Mouse (Mus musculus): Measurements from ENCODE around the gene Slc51b. TPM values are rescaled to one million over a fixed set of nuclear protein-coding genes. Genes with fewer than 3 reads are reported as not detected.

Gene Slc51b
- polyA plus RNA-seq, 1 experiment from 2014 or later = not detected

DNA sequence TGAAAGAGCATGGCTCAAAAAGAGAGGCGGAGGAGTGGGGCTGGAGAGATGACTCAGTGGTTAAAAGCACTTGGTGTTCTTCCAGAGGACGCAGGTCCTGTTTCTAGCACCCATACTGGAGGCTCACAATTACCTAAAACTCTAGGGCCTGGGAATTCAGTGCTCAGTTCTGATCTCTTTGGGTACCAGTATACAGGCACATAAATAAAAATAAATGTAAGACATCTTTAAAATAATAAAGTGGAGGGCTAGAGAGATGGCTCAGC is 17.6 kb downstream of the Slc51b start:
- H3K27me3 ChIP-seq (ENCODE audit: poor library complexity, severe bottlenecking) = no peaks in the 10 kb centered on the region
- no peaks in the 10 kb centered on the region for H3K36me3 ChIP-seq (replicated peaks)
- no peaks in the 10 kb centered on the region for H3K4me1 ChIP-seq
- no peak overlapping the region for H3K27ac ChIP-seq
- no peaks in the 10 kb centered on the region for H3K9me3 ChIP-seq
- H3K4me3 ChIP-seq = no peak overlapping the region
- 86% methylated on average over 2 of the region's 2 CpGs for WGBS
- DNase-seq (ENCODE audit: extremely low spot score, low spot score) = no peak

DNA sequence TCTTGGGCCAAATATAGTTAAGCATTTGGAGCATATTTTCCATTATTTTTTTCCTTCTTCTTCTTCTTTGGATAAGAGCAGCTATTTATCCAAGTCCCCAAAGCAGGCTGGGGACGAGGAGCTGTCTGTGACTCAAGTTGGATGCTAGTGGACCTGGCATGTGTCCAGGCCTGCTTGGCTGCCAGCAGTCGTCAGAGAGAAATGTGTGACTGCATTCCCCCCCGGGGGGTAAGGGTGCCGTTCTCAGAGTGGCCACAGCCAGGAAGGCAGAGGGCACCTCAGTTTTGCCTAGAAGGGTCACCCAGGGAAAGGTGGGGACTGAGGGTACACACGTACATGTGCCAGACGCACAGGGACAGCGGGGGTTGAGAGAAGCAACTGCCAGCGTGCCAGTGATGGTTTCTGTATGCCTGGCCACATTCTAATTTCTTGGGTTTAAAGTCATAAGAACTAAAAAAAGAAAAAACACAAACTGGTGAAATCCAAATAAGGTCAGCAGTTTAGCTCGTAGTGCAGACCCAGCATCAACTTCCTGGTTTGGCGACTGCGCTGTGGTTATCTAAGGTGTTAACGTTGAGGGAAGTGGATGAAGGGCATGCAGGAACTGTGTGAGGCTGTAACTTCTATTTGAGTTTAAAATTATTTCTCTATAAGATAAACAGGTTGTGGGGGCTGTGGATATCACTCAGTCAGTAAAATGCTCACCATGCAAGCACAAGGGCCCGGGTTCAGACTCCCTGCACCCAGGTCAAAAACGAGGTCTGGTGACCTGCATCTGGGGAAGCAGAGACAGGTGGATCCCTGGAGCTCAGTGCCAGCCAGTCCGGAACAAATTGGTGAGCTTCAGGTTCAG is 18.2 kb downstream of the Slc51b start:
- Histone ChIP-seq H3K27me3 (ENCODE audit: poor library complexity, severe bottlenecking) (peaks cover 4% of the 10 kb centered on the region; the same call in 1 of the 2 replicates), H3K36me3 (replicated peaks) (no peaks in the 10 kb centered on the region), H3K4me3 (no peak overlapping the region), H3K9me3 (no peaks in the 10 kb centered on the region), H3K27ac (no peak overlapping the region), H3K4me1 (no peaks in the 10 kb centered on the region)
- DNase-seq (ENCODE audit: extremely low spot score, low spot score) = no peak
- WGBS = 84% methylated on average over 15 of the region's 15 CpGs

DNA sequence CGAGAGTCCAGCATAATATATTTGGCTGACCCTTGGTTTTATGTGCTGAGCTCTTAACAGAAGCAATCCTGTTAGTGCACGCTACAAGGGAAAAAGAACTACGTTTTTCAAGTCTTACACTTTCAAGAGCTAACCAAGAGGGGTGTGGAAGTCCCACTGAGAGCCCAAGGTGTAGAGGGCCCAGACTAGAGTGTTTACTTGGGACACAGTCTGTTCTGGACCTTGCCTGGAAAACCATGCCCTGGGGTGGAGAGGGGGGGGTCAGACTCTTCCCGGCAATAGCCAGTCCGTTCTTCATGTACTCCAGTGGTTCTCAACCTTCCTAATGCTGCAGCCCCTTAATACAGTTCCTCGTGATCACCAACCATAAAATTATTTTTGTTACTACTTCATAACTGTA is 22.8 kb downstream of the Slc51b start:
- Histone ChIP-seq H3K27ac (no peak overlapping the region), H3K36me3 (replicated peaks) (no peaks in the 10 kb centered on the region), H3K9me3 (no peaks in the 10 kb centered on the region), H3K4me1 (peaks cover 15% of the 10 kb centered on the region), H3K4me3 (no peak overlapping the region), H3K27me3 (ENCODE audit: poor library complexity, severe bottlenecking) (peaks cover 38% of the 10 kb centered on the region)
- WGBS = 92% methylated on average over 6 of the region's 6 CpGs
- DNase-seq (ENCODE audit: extremely low spot score, low spot score) = no peak

DNA sequence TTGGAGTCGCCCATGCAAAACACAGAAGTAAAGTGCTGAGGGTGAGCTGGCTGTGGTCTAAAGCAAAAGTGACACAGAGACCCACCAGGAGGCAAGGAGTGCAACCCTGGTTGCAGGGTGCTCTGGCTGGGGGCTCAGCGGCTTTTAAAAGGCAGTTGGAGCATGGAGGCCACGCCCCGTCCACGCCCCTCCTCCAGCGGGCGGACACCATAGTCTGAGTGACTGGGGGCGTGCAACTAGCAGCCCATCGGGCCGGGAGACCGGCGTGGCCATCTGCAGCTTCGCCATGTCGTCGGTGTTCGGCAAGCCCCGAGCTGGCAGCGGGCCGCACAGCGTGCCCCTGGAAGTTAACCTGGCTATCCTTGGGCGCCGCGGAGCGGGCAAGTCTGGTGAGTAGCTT is 24.5 kb downstream of the Slc51b start, which contains the start of gene Rasl12:
Rasl12 (plus strand) TSS at position 228 of the 400 bp plus-strand sequence.
- H3K9me3 ChIP-seq = no peaks in the 10 kb centered on the region
- peaks cover 15% of the 10 kb centered on the region for H3K4me1 ChIP-seq
- peak; percentile 83 for DNase-seq (ENCODE audit: extremely low spot score, low spot score)
- peak within 1 kb of the TSS; percentile 60 for H3K4me3 ChIP-seq
- peak within 1 kb of the TSS; percentile 81 for H3K27ac ChIP-seq
- 0% methylated on average over 24 of the region's 24 CpGs for WGBS
- H3K27me3 ChIP-seq (ENCODE audit: poor library complexity, severe bottlenecking) = peaks cover 47% of the 10 kb centered on the region
- no peaks in the 10 kb centered on the region for H3K36me3 ChIP-seq (replicated peaks)

DNA sequence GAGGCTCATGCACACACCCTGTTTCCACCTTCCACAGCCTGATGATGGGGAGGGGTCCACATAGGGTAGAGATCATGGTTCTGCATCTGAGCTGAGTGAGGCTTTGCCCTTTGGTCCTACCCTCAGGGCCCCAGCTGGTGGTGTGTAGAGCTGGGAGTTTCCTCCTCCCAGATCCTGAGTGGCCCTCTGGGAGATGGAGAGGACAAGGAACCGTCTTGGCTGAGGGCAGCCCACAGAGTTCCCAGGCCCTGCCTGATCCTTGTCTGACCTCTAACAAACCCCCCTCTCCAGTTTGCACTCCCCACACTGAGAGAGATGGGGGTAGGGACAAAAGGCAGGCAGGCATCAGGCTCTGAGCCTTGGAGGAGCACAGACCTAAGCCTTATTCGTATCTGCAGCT is 28.4 kb downstream of the Slc51b start:
- WGBS = 68% methylated on average over 2 of the region's 2 CpGs
- H3K27ac ChIP-seq = no peak overlapping the region
- no peaks in the 10 kb centered on the region; the same call in 1 of the 2 replicates for H3K9me3 ChIP-seq
- H3K4me3 ChIP-seq = no peak overlapping the region
- H3K4me1 ChIP-seq = peaks cover 26% of the 10 kb centered on the region
- no peaks in the 10 kb centered on the region for H3K36me3 ChIP-seq (replicated peaks)
- no peak for DNase-seq (ENCODE audit: extremely low spot score, low spot score)
- H3K27me3 ChIP-seq (ENCODE audit: poor library complexity, severe bottlenecking) = peaks cover 81% of the 10 kb centered on the region

DNA sequence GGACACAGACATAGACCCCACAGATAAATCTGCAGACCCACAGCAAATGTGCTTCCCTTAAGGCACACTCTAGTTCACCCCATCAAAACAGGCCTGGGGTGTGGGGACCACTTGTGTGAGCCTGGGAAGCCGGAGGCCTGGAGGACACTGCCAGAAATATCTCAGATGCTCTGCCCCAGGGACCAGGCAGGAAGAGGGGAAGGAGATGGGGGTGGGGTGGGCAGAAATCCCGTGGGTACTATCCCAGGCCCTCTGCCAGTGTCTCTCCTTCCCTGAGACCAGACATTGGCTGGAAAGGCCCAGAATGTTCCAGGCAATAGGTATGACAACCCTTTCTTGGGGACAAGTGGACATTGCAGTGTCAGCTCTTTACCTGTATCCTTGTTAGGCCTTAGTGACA is 29.1 kb downstream of the Slc51b start:
- Histone ChIP-seq H3K9me3 (no peaks in the 10 kb centered on the region; the same call in 1 of the 2 replicates), H3K36me3 (replicated peaks) (no peaks in the 10 kb centered on the region), H3K4me1 (peaks cover 19% of the 10 kb centered on the region), H3K4me3 (no peak overlapping the region), H3K27me3 (ENCODE audit: poor library complexity, severe bottlenecking) (peaks cover 81% of the 10 kb centered on the region), H3K27ac (no peak overlapping the region)
- DNase-seq (ENCODE audit: extremely low spot score, low spot score) = no peak
- 56% methylated on average over 2 of the region's 2 CpGs for WGBS

DNA sequence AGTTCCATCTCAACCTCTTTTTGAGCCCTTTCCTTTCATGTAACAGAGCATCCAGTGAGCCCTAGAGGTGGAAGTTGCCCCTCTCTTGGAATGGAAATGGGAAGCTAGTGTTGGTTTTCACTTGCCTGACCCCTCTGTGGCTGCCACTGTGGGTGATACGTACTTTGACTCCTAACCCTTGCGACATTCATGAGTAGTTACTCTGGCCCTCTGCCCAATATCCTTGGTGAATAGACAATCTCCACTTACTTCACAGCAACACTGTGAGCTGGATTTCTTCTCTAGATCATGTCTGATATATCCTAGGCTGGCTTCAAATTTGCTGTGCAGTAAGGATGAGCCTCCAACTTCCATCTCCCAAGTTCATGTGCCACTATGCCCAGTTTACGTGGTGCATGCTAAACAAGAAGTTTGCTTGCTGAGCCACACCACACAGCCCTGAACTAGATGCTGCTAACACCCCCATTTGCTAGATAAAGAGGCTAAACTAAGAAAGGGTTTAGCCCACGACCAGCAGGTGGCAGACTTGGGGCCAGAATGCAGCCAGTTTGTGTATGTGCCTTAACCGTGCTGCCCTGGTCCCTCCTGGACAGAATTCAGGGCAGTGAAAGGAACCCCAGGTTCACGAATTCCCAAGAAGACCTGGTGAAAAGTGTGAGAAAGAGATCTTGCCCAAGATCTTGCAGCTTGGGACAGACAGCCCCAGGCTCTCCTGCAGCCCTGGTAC is 30.0 kb downstream of the Slc51b start:
- H3K9me3 ChIP-seq = no peaks in the 10 kb centered on the region; the same call in 1 of the 2 replicates
- H3K4me1 ChIP-seq = peaks cover 11% of the 10 kb centered on the region
- peak; percentile 56 for DNase-seq (ENCODE audit: extremely low spot score, low spot score)
- no peak overlapping the region for H3K4me3 ChIP-seq
- WGBS = 30% methylated on average over 6 of the region's 6 CpGs
- H3K36me3 ChIP-seq (replicated peaks) = no peaks in the 10 kb centered on the region
- peaks cover 82% of the 10 kb centered on the region for H3K27me3 ChIP-seq (ENCODE audit: poor library complexity, severe bottlenecking)
- no peak overlapping the region for H3K27ac ChIP-seq

DNA sequence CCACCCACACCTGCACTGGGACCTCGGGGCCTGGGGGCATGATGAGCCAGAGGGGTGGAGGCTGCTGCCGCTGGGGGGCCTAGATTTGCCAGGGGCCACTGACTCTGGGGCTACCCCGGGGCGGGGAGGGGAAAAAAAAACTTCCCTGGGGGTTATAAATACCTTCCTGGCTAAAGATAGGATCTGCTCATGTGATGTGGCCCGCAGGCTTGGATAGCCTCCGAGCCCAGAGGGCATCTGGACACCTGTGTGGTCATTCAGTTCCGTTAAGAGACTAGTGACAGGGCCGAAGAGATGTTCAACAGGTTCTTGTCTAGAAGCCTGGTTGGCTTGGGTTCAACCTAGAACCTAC is 31.2 kb downstream of the Slc51b start, which contains the start of gene Kbtbd13:
Kbtbd13 (minus strand) TSS at position 40 of the 352 bp plus-strand sequence.
- H3K27me3 ChIP-seq (ENCODE audit: poor library complexity, severe bottlenecking) = peaks cover 75% of the 10 kb centered on the region
- H3K9me3 ChIP-seq = no peaks in the 10 kb centered on the region; the same call in 1 of the 2 replicates
- H3K36me3 ChIP-seq (replicated peaks) = no peaks in the 10 kb centered on the region
- WGBS = 46% methylated on average over 8 of the region's 8 CpGs
- DNase-seq (ENCODE audit: extremely low spot score, low spot score) = no peak
- peak within 1 kb of the TSS; percentile 71 for H3K27ac ChIP-seq
- peaks cover 14% of the 10 kb centered on the region for H3K4me1 ChIP-seq
- peak within 1 kb of the TSS; percentile 52 for H3K4me3 ChIP-seq

DNA sequence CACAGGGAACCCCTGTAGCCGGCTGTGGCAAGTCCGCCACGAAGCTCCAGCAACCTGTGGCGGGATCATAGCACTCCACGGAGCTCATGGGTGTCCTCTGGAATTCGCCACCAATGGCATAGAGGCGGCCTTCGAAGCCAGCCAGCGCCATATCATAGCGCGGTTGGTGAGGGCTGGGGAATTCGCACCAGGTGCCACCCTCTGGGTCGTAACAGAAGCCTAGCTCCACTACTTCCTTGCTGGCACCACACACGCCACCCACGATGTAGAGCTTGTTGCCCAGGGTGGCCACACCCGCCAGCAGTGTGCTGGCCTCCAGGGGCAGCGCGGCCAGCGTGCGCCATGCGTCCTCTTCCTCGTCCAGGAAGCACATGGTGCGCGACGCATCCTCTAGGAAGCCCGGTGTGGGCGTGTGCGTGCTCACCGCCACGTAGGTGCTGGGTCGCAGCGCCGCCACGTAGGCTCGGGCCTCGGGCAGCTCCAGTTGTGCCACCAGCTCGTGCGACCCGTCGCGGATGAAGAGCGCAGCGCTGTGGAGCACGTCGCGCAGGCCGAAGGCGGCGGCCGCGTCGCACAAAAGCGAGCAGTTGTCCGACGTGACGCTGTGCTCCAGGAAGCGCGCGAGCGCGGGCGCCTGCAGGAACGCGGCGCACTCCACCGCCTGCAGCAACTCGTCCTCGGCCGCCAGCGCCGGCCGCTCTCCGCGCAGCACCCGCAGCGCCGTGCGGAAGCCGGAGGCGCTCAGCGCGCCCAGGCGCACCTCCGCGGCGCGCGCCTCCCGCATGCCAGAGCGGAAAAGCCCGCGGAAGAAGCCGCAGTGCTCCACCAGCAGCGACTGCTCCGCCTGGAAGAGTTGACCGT is 31.8 kb downstream of the Slc51b start:
- Histone ChIP-seq H3K4me1 (peaks cover 19% of the 10 kb centered on the region), H3K27ac (peak overlapping the region; percentile 71), H3K27me3 (ENCODE audit: poor library complexity, severe bottlenecking) (peaks cover 70% of the 10 kb centered on the region), H3K9me3 (no peaks in the 10 kb centered on the region; the same call in 1 of the 2 replicates), H3K4me3 (peak overlapping the region; percentile 52), H3K36me3 (replicated peaks) (no peaks in the 10 kb centered on the region)
- WGBS = 19% methylated on average over 96 of the region's 96 CpGs
- peak; percentile 36 for DNase-seq (ENCODE audit: extremely low spot score, low spot score)

DNA sequence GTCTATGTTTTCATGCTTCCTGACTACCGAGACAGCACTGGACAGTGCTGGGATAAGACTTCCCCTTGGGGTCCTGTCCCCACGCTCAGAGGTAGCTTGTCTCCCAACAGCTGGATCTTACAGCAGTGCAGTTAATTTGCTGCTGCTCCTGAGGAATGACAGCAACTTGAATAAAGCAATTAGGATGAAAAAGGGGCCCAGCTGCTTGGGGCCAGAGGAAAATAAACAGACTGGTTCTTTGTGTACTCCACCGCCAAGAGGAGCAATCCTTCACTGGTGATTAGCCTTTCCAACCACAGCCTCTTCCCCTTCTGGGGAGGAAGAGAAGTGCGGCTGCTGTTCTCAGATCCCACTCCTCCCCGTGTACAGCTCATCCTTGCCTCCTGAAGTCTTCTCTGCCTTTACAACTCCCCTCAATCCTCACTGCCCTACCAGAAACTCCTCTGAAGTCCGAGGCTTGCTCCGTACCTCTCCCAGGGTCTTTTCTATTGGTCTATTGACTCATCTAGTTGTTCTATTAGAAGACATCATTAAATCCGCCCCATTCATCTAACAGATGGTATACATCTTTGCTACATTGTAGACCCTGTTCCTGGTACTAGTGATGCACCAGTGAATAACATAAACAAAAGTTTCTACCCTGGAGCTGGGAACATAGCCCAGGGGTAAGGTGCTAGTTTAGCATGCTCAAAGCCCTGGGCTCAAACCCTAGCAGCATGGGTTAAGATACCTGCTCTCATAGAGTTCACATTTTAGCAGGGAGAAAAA is 36.2 kb downstream of the Slc51b start:
- WGBS = 41% methylated on average over 8 of the region's 8 CpGs
- H3K36me3 ChIP-seq (replicated peaks) = no peaks in the 10 kb centered on the region
- no peak overlapping the region for H3K4me3 ChIP-seq
- no peaks in the 10 kb centered on the region; the same call in 1 of the 2 replicates for H3K9me3 ChIP-seq
- H3K27ac ChIP-seq = no peak overlapping the region
- DNase-seq (ENCODE audit: extremely low spot score, low spot score) = no peak
- H3K4me1 ChIP-seq = peaks cover 18% of the 10 kb centered on the region
- peaks cover 38% of the 10 kb centered on the region for H3K27me3 ChIP-seq (ENCODE audit: poor library complexity, severe bottlenecking)

DNA sequence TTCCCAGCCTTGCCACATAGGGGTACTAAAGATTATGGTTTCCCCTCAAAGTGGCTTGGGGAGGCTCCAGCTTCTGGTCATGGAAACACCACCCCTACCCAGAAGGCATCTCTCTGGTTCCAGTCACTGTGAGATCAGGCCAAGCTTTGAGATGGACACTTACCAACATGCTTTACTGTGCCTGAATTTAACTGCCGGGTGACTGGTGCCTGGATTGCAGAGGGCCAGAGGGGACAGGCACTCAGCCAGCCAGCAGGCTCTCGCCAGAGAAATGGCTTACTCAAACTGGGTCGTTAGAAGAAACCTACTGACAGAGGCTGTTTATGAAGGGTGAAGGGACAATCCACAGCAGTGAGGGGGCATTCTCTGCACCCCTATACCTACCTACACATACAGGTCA is 38.5 kb downstream of the Slc51b start:
- no peak for DNase-seq (ENCODE audit: extremely low spot score, low spot score)
- no peaks in the 10 kb centered on the region for H3K9me3 ChIP-seq

DNA sequence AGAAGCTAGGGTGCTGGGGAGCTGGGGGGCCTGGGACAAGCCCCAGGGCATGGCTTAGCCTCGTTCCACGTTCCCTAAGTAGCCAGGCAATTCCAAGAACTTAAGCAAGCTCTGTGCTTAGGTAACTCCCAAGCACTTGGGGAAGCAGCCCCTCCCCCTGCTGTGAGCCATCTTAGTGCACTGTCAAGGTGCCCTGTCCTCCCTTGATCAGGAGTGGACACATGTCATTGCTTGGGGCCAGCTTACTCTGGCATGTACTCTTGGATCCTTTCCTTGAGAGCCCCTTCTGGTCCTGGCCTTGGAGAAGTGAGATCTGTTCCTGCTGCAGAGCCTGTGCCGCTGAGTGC is 40.0 kb downstream of the Slc51b start:
- Histone ChIP-seq H3K9me3 (no peaks in the 10 kb centered on the region), H3K4me3 (no peak overlapping the region), H3K36me3 (replicated peaks) (peaks cover 2% of the 10 kb centered on the region; the same call in 1 of the 2 replicates), H3K27ac (no peak overlapping the region), H3K4me1 (peaks cover 8% of the 10 kb centered on the region), H3K27me3 (ENCODE audit: poor library complexity, severe bottlenecking) (peaks cover 4% of the 10 kb centered on the region; the same call in 1 of the 2 replicates)
- 54% methylated on average over 3 of the region's 3 CpGs for WGBS
- no peak for DNase-seq (ENCODE audit: extremely low spot score, low spot score)

More for the DNA sequence above, 38.5 kb downstream of the Slc51b start:
- Histone ChIP-seq H3K36me3 (replicated peaks) (no peaks in the 10 kb centered on the region), H3K27ac (no peak overlapping the region), H3K27me3 (ENCODE audit: poor library complexity, severe bottlenecking) (peaks cover 15% of the 10 kb centered on the region), H3K4me3 (no peak overlapping the region), H3K4me1 (peaks cover 8% of the 10 kb centered on the region)
- WGBS = 70% methylated on average over 3 of the region's 3 CpGs

Data from forebrain, embryonic 10.5 days (tissue).